Mouse (Mus musculus) thymus, postnatal 10 days (tissue): ENCODE measurements around the gene Rras2.

Experiments used
- DNase-seq, 2 experiments: peaks; one replicate each; pipeline ENCODE4 v3.0.0; 2021; ENCODE audit warnings: low spot score in 2 of 2

Gene Rras2

DNA sequence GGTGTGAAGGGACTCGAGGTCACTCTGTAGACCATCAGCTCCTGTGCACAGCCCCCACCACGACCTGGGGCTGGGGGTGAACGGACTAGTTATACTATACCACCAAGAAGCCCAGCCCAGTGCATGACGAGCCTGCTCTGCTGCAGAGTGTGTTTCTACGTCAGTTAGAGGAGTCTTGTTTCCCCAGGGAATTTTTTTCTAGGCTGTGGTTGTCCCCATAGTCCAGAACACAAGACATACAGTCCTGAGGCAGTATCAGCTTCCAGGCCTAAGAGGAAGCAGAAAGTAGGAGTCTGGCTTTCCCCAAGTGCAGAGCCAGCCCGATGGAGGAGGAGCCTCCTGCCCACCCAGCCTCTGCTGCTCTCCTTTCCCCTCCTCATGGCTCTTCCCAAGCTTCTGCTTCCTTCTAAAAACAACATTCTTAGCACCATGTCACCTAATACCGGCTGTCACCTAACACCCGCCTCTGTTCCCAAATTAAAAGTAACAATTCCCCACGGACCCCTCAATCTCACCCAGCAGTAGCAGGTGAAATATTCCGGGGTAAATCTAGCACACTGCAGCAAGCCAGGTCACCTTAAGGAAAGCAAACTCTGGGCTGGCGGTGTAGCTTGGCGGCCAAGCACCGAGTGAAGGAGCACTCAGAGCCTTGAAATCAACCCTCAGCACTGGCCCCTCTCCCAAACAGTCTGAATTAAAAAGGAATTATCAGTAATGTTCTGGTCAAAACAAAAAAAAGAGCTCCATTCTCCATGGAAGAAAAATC lies 45.5 kb downstream of the Rras2 start:
- no peak for DNase-seq

DNA sequence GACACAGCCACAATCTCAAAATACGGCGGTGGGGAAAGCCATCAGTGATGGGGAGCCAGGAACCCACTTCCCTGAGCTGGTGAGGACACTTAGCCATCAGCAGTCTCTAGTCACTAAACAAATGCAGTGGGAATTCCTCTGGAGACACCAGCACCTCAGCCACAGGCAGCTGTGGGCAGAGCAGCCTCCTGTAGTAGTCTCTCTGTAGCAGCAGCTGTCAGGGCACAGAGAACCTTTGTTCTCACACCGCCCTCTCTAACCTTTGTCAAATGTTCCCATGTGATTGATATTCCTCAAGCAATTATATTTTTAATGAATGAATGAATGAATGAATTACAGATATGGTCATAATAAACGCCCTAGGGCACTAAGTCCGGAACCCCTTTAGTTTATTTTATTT lies 46.2 kb downstream of the Rras2 start:
- DNase-seq, result no peak

DNA sequence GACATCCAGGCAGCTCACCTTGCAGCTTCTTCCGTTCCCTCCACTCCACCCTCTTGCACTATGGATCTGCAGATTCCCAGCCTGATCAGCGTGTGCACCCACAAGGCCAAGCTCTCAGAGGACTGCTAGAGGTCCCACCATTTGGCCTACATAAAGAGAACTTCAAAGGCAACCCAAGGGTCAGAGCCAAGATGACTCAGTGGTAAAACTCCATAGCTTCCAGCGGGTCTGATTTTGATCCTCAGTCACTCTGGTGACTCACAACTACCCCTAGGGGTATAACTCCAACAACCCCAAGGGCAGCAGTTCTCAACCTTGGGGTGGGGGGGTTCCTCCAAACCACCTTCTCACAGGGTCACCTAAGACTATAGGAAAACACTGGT lies 47.1 kb downstream of the Rras2 start:
- DNase-seq, result no peak

DNA sequence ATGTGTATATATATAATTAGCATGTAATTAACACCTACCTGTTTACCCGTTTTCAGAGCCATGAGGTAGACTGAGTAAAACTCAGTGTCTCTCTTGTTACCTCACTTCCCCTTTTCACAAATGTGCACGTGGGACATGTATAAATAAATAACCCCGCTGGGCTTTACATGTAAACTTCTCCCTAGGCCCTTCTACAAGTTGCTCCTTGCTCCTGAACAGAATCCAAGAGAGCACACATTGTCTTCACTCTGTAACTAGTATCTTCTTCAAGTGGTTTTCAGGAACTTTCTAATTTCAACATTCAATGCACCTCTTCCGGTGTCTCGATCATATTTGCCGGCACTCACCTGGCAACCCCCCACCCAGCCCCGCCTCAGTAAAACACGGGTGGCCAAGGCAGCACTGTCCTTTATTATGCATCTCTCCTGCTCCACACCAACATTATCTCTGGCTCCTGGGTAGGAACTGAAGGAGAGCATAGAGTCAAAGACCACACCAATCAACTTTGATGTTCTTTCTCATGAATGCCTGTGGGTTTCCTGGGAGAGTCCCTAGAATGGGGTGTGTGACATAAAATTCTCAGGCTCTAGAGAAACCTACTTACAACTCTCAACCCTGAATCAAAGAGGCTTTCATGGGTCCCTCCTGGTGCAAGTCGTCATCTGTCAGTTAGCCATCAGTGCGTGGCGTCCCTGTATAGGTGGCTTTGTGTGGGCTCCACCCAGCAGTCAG lies 47.7 kb downstream of the Rras2 start:
- DNase-seq, result no peak

DNA sequence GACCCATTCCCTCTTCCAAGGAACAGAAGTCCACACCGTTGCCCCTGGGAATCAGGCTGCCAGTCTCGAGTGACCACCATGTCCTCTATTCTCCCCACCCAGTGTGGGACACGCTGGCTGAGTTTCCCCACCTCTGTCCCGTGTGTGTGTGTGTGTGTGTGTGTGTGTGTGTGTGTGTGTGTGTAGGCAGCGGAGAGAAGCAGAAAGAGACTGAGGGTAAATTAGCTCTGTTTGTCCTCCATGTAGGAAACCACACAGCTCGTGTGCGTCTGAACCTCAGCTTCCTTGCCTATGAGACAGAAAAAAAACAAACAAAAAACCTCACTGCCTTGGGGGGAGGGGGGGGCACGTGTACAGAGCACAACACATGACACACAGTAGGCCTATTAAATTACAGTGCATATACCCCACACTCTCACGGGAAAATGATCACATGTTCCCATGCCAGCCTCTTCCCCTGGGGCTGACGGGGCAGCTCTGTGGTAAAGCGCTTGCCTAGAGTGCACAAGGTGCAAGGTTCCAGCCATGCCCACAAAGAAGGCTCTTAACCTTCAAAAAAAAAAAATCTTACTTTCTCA lies 48.5 kb downstream of the Rras2 start:
- DNase-seq, result no peak

DNA sequence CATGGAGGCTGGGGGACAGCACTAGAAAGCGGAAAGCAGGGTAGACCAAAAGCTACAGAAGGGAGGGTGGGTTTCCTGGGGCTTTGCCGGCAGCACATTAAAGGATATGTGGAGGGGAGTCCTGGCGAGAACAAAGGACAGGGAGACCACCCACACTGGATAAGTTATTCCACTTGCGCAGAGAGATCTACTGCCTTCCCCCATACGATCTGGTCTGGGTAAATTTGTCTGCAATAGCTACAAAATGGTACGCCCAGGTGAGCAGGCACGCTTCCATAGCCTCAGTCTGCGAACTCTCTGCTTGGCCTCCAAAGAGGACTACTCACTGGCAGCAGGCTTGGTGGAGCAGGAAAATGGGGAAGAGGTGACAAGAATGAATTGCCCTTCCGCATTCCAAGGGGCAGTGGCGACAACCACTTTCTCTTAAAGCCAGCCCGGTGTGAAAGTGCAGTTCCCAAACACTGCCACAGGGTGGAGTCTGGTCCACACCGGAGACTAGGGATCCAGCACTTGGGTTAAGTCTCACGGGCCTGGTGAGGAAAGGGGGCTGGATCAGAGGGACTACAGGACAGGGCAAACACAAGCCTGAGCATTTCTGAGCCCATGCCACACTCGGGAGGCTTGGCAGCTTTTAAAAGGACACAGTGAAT lies 50.9 kb downstream of the Rras2 start:
- DNase-seq, result peak; percentile 62 to 82

DNA sequence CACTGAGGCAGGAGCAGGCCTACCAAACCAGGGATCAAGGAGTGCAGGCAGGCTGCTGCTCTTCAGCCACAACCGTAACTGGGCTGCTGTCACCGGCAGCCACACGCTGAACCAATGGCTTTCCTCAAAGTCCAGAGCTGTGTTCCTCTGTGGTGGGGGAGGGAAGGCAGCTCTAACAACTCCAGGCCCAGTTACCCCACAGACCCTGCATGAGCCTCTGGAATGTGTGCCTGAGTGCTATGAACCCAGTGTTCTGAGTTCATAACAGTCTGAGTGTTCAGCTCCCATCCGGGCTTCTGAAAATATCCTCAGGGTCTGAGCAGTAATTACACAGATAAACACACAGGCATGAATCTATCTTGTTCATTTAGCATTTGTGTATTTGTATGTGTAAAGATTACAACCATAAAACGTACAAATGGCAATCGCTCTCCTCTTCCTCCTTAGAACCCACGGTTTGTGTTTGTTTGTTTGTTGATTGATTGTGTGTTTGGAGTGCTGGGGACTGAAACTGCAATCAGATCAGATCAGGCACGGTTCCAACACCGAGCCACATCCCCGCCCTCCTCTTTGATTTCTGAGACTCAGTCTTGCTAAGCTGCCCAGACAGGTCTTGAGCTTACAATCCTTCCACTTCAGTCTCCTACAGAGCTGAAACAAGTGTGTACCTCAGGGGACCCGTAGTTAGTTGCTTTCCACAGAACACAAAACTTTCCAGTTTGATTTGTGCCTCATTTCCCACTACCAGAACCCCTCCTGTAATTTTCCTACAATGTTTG lies 52.0 kb downstream of the Rras2 start:
- DNase-seq, result no peak

DNA sequence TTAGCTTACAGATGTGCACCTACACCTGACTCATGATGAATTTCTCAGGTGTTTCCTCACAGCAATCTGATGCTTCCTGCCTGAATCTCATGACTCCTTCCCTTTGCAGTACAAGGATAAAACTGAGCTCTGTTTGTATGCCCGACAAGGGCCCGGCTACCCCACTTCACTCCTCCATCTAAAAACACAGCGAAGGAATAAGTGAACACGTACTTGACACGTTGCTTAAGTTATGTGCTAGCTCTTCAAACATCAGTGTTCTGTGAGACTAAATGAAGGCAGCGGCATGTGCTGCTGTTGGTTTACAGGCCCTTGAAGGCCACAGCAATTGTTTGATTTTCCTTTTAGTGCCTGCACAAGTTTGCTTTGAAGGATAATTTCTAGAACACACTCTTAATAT lies 53.6 kb downstream of the Rras2 start:
- DNase-seq, result no peak

DNA sequence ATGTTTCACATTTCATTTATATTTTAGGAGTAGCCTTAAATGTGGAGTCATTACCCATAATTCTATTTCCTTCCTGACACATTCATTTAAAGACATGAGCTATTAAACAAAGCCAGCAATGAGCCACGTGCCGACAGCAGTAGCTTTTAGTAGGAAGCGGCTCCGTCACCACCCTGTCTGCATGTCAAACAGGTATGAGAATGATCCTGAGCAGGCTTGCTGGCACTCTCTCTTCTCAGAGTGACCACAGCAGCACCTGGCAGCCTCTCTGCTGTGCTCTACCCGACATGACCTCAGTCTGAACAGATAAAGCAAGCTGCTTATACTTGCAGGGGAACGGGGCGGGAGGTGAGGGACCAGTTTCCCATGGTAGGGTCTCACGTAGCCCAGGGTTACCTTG lies 54.0 kb downstream of the Rras2 start:
- DNase-seq, result no peak

DNA sequence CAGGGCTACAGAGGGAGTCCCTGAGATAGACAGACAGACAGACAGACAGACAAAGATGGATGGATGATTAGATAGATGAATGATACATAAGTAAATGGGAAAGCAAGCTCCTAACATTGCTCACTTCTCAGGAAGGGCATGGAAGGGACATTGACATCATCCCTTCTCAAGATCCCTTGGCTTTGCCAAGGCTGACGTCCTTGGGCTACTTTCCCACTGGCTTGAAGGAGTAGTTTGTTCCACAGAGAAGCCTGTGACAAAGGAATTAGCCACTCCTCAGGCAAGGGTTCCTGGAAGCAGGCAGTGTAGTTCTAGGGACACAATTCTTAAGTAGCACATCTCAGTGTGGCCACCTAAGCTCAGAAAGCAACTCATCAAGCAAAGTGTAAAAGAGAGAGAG lies 55.1 kb downstream of the Rras2 start:
- no peak for DNase-seq

DNA sequence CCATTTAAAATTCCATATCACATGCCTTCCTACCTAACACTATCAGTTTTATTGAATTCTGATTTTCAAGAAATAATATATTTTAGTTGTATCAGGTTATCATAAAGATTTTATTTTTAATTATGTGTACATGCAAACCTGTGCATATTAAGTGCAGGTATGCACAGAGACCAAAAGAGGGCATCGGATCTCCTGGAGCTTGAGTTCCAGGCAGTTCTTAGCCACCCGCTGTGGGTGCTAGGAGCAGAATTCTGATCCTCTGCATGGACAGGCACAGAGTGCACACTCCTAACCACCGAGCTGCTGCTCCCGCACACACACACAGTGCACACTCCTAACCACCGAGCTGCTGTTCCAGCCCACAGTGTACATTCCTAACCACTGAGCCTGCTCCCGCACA lies 57.1 kb downstream of the Rras2 start:
- no peak for DNase-seq

DNA sequence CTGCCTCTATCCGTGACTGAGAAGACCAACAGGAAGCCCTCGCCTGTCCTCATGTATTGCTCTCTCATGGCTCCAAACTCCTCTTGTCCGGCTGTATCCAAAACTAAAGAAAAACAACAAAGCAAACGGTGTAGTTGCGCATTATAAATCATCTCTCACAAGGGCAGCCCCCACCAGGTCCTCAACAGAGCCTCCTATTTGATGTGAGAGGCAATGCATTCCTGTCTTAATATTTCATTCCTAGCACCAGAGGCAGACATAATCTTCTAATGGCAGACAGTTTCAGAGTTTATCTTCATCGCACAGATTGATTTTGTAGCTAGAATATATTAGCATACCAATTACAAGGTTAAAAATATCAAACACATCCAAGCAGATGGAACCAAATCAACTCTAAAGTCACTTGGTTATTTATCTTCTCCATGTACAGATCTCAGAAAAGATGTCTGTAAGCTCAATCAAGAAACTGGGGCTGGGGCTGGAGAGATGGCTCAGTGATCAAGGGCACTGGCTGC lies 58.6 kb downstream of the Rras2 start:
- no peak for DNase-seq

DNA sequence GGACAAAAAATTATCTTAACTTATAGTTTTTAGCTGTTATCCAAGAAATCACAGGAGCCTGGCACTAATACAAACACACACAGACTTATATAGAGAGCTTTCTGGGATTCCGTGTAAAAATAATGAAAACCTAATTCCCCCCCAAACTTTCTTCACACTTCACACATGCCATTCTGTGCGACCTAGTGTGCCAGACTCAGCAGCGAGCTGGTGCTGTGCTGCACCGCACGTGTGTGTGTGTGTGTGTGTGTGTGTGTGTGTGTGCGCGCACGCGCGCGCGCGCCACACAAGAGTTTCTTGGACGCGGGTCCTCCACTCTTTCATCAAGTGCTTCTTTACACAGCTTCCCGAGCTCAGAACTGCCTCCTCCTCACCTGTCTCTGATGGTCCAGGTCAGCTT lies 59.4 kb downstream of the Rras2 start:
- no peak for DNase-seq

DNA sequence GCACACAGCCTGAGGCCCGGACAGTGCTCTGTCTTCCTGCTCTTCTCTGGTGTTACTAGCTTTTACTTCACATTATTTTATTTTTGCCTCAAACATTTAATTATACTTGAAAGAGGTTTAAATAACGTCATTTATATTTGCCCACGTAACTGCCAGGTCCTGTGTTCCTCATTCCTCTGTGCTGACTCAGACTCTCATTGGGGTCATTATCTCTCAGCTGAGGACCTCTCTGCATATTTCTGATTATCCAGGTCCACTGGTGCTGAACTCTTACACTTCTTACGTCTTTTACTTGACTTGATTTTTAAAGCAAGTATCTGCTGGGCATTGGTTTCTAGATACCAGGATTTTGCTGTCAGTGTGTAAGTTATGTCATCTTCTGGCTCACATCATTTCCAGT lies 63.9 kb downstream of the Rras2 start:
- DNase-seq, result no peak

DNA sequence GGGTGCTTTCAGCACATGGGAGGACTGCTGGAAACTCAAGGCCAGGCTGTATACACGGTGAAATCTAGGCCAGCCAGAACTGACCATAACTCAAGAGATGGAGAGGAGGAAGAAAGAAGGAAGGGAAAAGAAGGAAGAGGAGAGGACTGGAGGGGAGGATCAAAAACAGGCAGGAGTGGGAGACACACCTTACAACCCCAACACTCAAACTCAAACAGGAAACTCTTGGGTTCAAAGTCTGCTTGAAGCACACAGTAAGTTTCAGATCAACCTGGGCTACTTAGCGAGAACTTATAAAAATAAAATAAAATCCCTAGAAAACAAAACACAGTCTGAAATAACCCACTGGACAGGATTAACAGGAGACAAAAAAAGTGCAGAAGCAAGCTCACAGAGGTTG lies 71.8 kb downstream of the Rras2 start:
- DNase-seq, result no peak

DNA sequence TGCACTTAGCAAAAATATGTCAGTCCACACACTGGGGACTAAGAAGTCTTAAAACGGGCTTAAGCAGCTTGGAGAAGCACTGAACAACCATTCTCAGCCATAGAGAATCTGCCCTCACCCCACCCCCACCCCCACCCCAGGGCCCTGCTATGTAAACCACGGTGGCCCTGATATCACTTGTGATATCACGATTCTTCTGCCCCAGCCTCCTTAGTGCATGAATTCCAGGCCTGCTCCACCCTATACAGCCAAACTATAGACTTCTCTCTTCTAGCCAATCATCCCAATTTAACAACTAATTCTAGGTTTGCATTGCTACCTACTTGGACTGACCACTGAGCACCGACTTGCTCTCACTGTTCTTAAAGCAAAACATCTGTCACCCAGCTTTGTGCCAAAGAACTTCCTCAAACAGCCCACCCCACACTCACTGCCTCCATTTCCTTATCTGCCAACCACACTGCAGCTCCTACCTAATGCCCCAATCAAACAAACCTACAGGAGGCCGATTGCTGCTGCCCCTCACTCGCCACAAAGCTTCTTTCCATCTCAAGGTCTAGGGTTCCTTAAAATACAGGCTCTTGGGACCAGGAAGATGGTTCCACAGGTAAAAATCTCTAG lies 73.5 kb downstream of the Rras2 start:
- no peak for DNase-seq

DNA sequence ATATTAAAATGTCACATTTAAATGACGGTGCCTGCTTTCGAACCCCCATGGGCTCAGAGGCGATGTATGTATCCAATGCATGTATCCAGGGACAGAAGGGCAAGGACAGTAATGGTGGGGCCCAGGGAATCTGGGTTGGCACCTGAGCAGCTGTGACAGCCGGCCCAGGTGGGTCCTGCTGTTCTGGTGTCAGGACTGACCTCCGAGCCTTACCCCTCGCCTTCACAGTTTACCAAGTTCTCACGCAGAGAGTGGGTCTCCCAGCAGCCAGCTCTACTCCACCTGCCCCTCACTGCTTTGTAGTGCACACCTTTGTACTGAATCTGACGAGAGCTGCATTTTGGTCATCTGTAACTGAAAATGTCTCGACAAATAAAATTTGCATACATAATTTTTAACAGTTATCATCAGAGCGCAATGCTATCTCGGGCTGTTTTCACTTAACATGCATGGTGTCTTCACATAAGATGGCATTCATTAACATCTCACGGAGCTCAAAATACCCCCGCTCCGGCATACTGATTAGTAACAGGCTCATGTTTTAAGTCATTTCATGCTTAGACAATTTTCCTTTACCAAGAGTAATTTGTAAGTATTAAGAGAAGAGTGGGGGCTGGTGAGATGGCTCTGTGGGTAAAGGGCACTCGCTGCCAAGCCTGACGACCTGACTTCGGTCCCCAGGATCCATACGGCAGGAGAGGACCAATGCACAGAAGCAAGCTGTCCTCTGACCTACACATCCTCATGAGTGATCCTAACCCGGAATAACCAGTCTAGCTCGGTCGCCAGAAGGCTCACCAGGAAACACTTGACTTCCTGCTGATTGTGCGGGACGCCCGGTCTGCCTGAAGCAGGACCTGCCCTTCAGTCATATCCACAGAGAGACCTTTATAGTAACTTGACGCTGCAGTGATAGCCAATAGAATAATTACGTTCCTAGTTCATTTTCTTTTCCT lies 74.3 kb downstream of the Rras2 start:
- no peak for DNase-seq

DNA sequence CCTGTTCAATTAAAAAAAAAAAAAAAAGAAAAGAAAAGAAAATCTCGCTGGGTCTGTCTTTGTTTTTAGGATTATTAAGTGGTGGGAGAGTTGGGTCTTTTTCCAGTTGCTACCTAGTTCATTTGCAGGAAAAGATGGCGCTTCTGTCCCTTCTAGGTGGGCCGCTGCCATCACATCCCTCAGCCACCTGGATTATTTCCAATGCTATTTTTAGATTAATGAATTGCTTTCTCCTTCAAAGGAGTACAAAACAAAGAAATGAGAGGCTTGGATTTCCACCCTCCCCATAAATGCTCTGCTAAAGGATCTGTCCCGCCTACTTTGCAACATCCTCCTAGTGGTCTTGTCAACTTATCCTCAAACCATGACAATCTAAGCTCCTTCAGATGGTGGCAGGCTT lies 76.2 kb downstream of the Rras2 start:
- no peak for DNase-seq

DNA sequence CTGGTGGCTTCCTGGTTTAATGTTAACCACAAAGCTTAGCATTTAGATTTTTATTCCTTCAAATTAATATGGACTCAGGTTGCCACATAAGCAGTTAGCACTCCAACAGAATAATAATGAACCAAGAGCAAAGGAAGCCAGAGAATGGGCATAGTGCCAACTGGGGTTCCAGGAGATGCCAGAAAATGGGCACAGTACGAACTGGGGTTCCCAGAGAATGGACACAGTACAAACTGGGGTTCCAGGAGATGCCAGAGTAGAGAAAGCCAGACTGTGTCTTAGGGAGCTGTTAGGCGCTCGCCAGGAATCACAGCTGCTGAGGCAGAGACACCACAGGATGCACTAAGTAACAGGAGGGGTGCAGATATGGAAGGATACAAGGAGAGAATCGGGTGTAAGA lies 80.3 kb downstream of the Rras2 start:
- DNase-seq, result no peak

DNA sequence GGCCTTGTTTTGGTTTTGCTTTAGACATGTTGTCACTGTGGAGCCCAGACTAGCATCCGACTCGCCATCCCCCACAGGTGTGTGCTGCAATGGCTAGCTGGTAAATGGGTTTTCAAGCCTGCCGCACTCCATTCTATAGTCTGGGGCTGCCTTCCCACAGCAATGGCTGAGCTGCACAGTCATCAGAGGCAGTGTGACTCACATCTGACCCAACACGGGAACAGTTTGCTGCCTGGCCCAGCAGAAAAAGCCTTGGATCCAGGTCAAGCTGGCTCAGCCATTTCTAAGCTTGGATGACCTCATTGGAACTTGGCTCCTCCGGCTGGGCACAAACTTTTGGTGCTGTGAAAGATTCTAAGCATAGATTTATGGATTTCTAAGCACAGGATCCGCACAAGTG lies 88.0 kb downstream of the Rras2 start:
- no peak for DNase-seq
